Mouse (Mus musculus) liver, embryonic 16.5 days (tissue): ENCODE measurements around the gene Gm20696. TPM values are rescaled to one million over a fixed set of nuclear protein-coding genes. Genes with fewer than 3 reads are reported as not detected.

Experiments used
- ATAC-seq: fragments of 200-750 bp; cut with Nextera tagmentation; 2 replicates; pipeline ENCODE4 v1.8.0; 2017; ENCODE audit warnings: low read depth, mild to moderate bottlenecking, moderate number of reproducible peaks, moderate library complexity
- H3K27ac ChIP-seq: fragments of 300-500 bp; sonication (generic); 2 replicates; pipeline ENCODE4 v1.5.1; 2014; ENCODE audit warnings: mild to moderate bottlenecking, low read length
- H3K27me3 ChIP-seq: fragments of 300-500 bp; sonication (generic); 2 replicates; pipeline ENCODE4 v1.6.1; 2014; ENCODE audit warnings: low read depth, low read length, mixed read lengths; ENCODE audit not compliant: control insufficient read depth, insufficient read depth
- H3K36me3 ChIP-seq: fragments of 300-500 bp; sonication (generic); 2 replicates; pipeline ENCODE4 v1.6.1; 2014; ENCODE audit warnings: mild to moderate bottlenecking; ENCODE audit not compliant: control insufficient read depth, insufficient read depth
- H3K4me1 ChIP-seq: fragments of 300-500 bp; sonication (generic); 2 replicates; pipeline ENCODE4 v1.6.1; 2014; ENCODE audit warnings: low read depth, low read length, mixed read lengths; ENCODE audit not compliant: control insufficient read depth
- H3K4me2 ChIP-seq: fragments of 300-500 bp; sonication (generic); 2 replicates; pipeline ENCODE4 v1.6.1; 2014; ENCODE audit warnings: low read depth, low read length, mixed read lengths
- H3K4me3 ChIP-seq: fragments of 300-500 bp; sonication (generic); 2 replicates; pipeline ENCODE4 v1.5.1; 2014; ENCODE audit warnings: low read depth, mild to moderate bottlenecking, low read length
- H3K9ac ChIP-seq: fragments of 300-500 bp; sonication (generic); 2 replicates; pipeline ENCODE4 v1.6.1; 2014; ENCODE audit warnings: low read depth, low read length
- H3K9me3 ChIP-seq: fragments of 300-500 bp; sonication (generic); replicated peaks from 2 replicates; pipeline ENCODE4 v1.6.1; 2016; ENCODE audit warnings: low read length; ENCODE audit not compliant: control insufficient read depth
- WGBS: fragments of 180-500 bp; shearing (Covaris S2); extraction: QIAGEN DNeasy Blood & Tissue Kit; methylation state at CpG from one replicate; pipeline ENCODE4 v1.1.7; 2014; ENCODE audit not compliant: insufficient replicate concordance; 5-methylcytosine and 5-hydroxymethylcytosine counted together
- polyA plus RNA-seq: library from polyadenylated mRNA; unstranded; fragments of >200 nt; fragmentation: Nextera tagmentation; extraction: Ambion mirVana; gene quantifications from 2 replicates; pipeline ENCODE4 v1.2.1, GENCODE M21; 2015

Gene Gm20696
- polyA plus RNA-seq, 1 experiment from 2014 or later, result 0.35 TPM

GRCm38 (mm10) chr6:99469134-99469834 is 197.3 kb downstream of the Gm20696 start:
- no peaks in the 10 kb centered on the region for H3K27me3 ChIP-seq
- no peaks in the 10 kb centered on the region; the same call in 1 of the 2 replicates for H3K4me1 ChIP-seq
- no peak overlapping the region for H3K27ac ChIP-seq
- H3K9ac ChIP-seq, result no peak overlapping the region
- no peak overlapping the region for H3K4me2 ChIP-seq
- H3K36me3 ChIP-seq, result no peaks in the 10 kb centered on the region
- no peak for ATAC-seq
- H3K9me3 ChIP-seq, result no peaks in the 10 kb centered on the region
- H3K4me3 ChIP-seq, result no peak overlapping the region
- 71% methylated on average over 12 of the region's 12 CpGs for WGBS

- no peaks in the 10 kb centered on the region; the same call in 1 of the 2 replicates for H3K4me1 ChIP-seq
- no peak overlapping the region for H3K9ac ChIP-seq
- H3K9me3 ChIP-seq, result no peaks in the 10 kb centered on the region
- H3K36me3 ChIP-seq, result no peaks in the 10 kb centered on the region
- no peaks in the 10 kb centered on the region for H3K27me3 ChIP-seq
- no peak overlapping the region for H3K4me2 ChIP-seq
- WGBS, result 51% methylated on average over 3 of the region's 3 CpGs
- no peak overlapping the region for H3K27ac ChIP-seq
- H3K4me3 ChIP-seq, result no peak overlapping the region
- ATAC-seq, result no peak
These were observed 198.8 kb downstream of the Gm20696 start for GRCm38 (mm10) chr6:99467831-99468230.

GRCm38 (mm10) chr6:99467109-99467508 is 199.5 kb downstream of the Gm20696 start:
- Histone ChIP-seq H3K27ac (no peak overlapping the region), H3K27me3 (no peaks in the 10 kb centered on the region), H3K36me3 (no peaks in the 10 kb centered on the region), H3K9ac (no peak overlapping the region), H3K4me3 (no peak overlapping the region), H3K9me3 (no peaks in the 10 kb centered on the region), H3K4me1 (no peaks in the 10 kb centered on the region; the same call in 1 of the 2 replicates), H3K4me2 (no peak overlapping the region)
- 56% methylated on average over 8 of the region's 8 CpGs for WGBS
- ATAC-seq, result no peak

- WGBS, result 71% methylated on average over 8 of the region's 8 CpGs
- Histone ChIP-seq H3K4me3 (no peak overlapping the region), H3K27ac (no peak overlapping the region), H3K27me3 (no peaks in the 10 kb centered on the region), H3K36me3 (no peaks in the 10 kb centered on the region), H3K4me1 (no peaks in the 10 kb centered on the region; the same call in 1 of the 2 replicates), H3K4me2 (no peak overlapping the region), H3K9me3 (no peaks in the 10 kb centered on the region), H3K9ac (no peak overlapping the region)
- no peak for ATAC-seq
These were observed 200.2 kb downstream of the Gm20696 start for GRCm38 (mm10) chr6:99466354-99466753.

GRCm38 (mm10) chr6:99464449-99464848 is 202.1 kb downstream of the Gm20696 start:
- WGBS, result 76% methylated on average over 4 of the region's 4 CpGs
- Histone ChIP-seq H3K4me3 (no peak overlapping the region), H3K27me3 (no peaks in the 10 kb centered on the region)

GRCm38 (mm10) chr6:99463906-99464305 is 202.7 kb downstream of the Gm20696 start:
- no peak overlapping the region for H3K4me2 ChIP-seq
- H3K27me3 ChIP-seq, result no peaks in the 10 kb centered on the region
- no peak overlapping the region for H3K27ac ChIP-seq
- no peaks in the 10 kb centered on the region for H3K4me1 ChIP-seq
- no peaks in the 10 kb centered on the region for H3K9me3 ChIP-seq
- H3K36me3 ChIP-seq, result no peaks in the 10 kb centered on the region
- H3K9ac ChIP-seq, result no peak overlapping the region
- H3K4me3 ChIP-seq, result no peak overlapping the region
- ATAC-seq, result no peak
- 73% methylated on average over 7 of the region's 7 CpGs for WGBS

More at GRCm38 (mm10) chr6:99464449-99464848, 202.1 kb downstream of the Gm20696 start:
- no peak overlapping the region for H3K4me2 ChIP-seq
- H3K36me3 ChIP-seq, result no peaks in the 10 kb centered on the region
- no peak for ATAC-seq
- no peaks in the 10 kb centered on the region for H3K9me3 ChIP-seq
- H3K9ac ChIP-seq, result no peak overlapping the region
- no peak overlapping the region for H3K27ac ChIP-seq
- H3K4me1 ChIP-seq, result no peaks in the 10 kb centered on the region; the same call in 1 of the 2 replicates

- Histone ChIP-seq H3K4me3 (no peak overlapping the region), H3K9ac (no peak overlapping the region), H3K4me2 (no peak overlapping the region), H3K27ac (no peak overlapping the region), H3K36me3 (no peaks in the 10 kb centered on the region), H3K27me3 (no peaks in the 10 kb centered on the region), H3K4me1 (no peaks in the 10 kb centered on the region), H3K9me3 (no peaks in the 10 kb centered on the region)
- ATAC-seq, result no peak
- 55% methylated on average over 4 of the region's 4 CpGs for WGBS
These were observed 207.8 kb downstream of the Gm20696 start for GRCm38 (mm10) chr6:99458775-99459174.

- no peaks in the 10 kb centered on the region for H3K9me3 ChIP-seq
- WGBS, result 70% methylated on average over 7 of the region's 7 CpGs
- no peak overlapping the region for H3K4me3 ChIP-seq
- ATAC-seq, result no peak
- H3K36me3 ChIP-seq, result no peaks in the 10 kb centered on the region
- no peak overlapping the region for H3K27ac ChIP-seq
- no peak overlapping the region for H3K4me2 ChIP-seq
- no peaks in the 10 kb centered on the region; the same call in 1 of the 2 replicates for H3K4me1 ChIP-seq
- no peak overlapping the region for H3K9ac ChIP-seq
- H3K27me3 ChIP-seq, result no peaks in the 10 kb centered on the region
These were observed 212.7 kb downstream of the Gm20696 start for GRCm38 (mm10) chr6:99453763-99454520.

- Histone ChIP-seq H3K27me3 (no peaks in the 10 kb centered on the region), H3K9me3 (no peaks in the 10 kb centered on the region), H3K4me2 (no peak overlapping the region), H3K27ac (no peak overlapping the region), H3K9ac (no peak overlapping the region), H3K4me1 (no peaks in the 10 kb centered on the region; the same call in 1 of the 2 replicates), H3K36me3 (no peaks in the 10 kb centered on the region), H3K4me3 (no peak overlapping the region)
- ATAC-seq, result no peak
- 50% methylated on average over 2 of the region's 2 CpGs for WGBS
These were observed 213.9 kb downstream of the Gm20696 start for GRCm38 (mm10) chr6:99452638-99453185.
